Mouse (Mus musculus) left cerebral cortex, adult 11 months (tissue): Measurements from ENCODE around the gene Preb.

ENCODE experiments used
- DNase-seq: peaks from one replicate; pipeline ENCODE4 v3.0.0; 2022; ENCODE audit warnings: low spot score

Gene Preb

GRCm38 (mm10) chr5:30954556-30954955, 5.6 kb downstream of the Preb start:
- DNase-seq: no peak

GRCm38 (mm10) chr5:30954065-30954464, 6.1 kb downstream of the Preb start:
- DNase-seq: no peak

GRCm38 (mm10) chr5:30952551-30952950, 7.6 kb downstream of the Preb start:
- no peak for DNase-seq

GRCm38 (mm10) chr5:30951706-30952105, 8.5 kb downstream of the Preb start:
- DNase-seq: no peak

- no peak for DNase-seq
Observed at GRCm38 (mm10) chr5:30950922-30951321, 9.2 kb downstream of the Preb start.

GRCm38 (mm10) chr5:30950451-30950850, 9.7 kb downstream of the Preb start:
- DNase-seq: no peak

- DNase-seq: peak; percentile 83
Observed at GRCm38 (mm10) chr5:30949654-30950326, 10.4 kb downstream of the Preb start.

GRCm38 (mm10) chr5:30948620-30949019, 11.5 kb downstream of the Preb start:
- DNase-seq: no peak

GRCm38 (mm10) chr5:30944956-30945781, 15.0 kb downstream of the Preb start, which contains the start of gene Cgref1:
Gene Cgref1 (minus strand): TSS chr5:30945591.
- peak; percentile 59 for DNase-seq

- no peak for DNase-seq
Observed at GRCm38 (mm10) chr5:30944344-30944743, 15.8 kb downstream of the Preb start.

- no peak for DNase-seq
Observed at GRCm38 (mm10) chr5:30943004-30943403, 17.2 kb downstream of the Preb start.

- no peak for DNase-seq
Observed at GRCm38 (mm10) chr5:30934725-30935461, 25.3 kb downstream of the Preb start.

- no peak for DNase-seq
Observed at GRCm38 (mm10) chr5:30933705-30934104, 26.5 kb downstream of the Preb start.

GRCm38 (mm10) chr5:30931378-30931777, 28.8 kb downstream of the Preb start:
- no peak for DNase-seq

GRCm38 (mm10) chr5:30930846-30931245, 29.3 kb downstream of the Preb start:
- no peak for DNase-seq

- DNase-seq: peak; percentile 69
Observed at GRCm38 (mm10) chr5:30930121-30930520, 30.0 kb downstream of the Preb start.

GRCm38 (mm10) chr5:30927945-30928529, 32.1 kb downstream of the Preb start:
- no peak for DNase-seq

GRCm38 (mm10) chr5:30926073-30926472, 34.1 kb downstream of the Preb start:
- no peak for DNase-seq

GRCm38 (mm10) chr5:30925217-30925616, 34.9 kb downstream of the Preb start:
- no peak for DNase-seq

- no peak for DNase-seq
Observed at GRCm38 (mm10) chr5:30924614-30925013, 35.5 kb downstream of the Preb start.

GRCm38 (mm10) chr5:30923119-30923518, 37.0 kb downstream of the Preb start:
- no peak for DNase-seq

- no peak for DNase-seq
Observed at GRCm38 (mm10) chr5:30922581-30923041, 37.5 kb downstream of the Preb start.
